Mouse (Mus musculus) cerebellum, adult 2 months (tissue): ENCODE measurements around the gene Dok7. TPM values are rescaled to one million over a fixed set of nuclear protein-coding genes. Genes with fewer than 3 reads are reported as not detected.

ENCODE experiments used
- DNase-seq, 2 experiments: peaks; one replicate each; pipeline ENCODE4 v3.0.0; 2021
- H3K27ac ChIP-seq: fragments of 200-500 bp; 2 replicates; pipeline ENCODE4 v1.5.1; 2012; ENCODE audit warnings: low read length, control low read depth, inconsistent platforms; ENCODE audit not compliant: insufficient read depth
- H3K27me3 ChIP-seq: fragments of 200-500 bp; 2 replicates; pipeline ENCODE4 v1.6.1; 2012; ENCODE audit warnings: inconsistent platforms, mild to moderate bottlenecking, low read length, moderate library complexity; ENCODE audit not compliant: control insufficient read depth, insufficient read depth
- H3K4me1 ChIP-seq: fragments of 200-500 bp; 2 replicates; pipeline ENCODE4 v1.6.1; 2011; ENCODE audit warnings: low read length; ENCODE audit not compliant: control insufficient read depth, insufficient read depth
- H3K4me3 ChIP-seq: fragments of 200-500 bp; replicated peaks from 2 replicates; pipeline ENCODE3; 2011; ENCODE audit warnings: mild to moderate bottlenecking, low read depth, low read length, control low read depth; ENCODE audit not compliant: insufficient read depth
- CTCF ChIP-seq: fragments of 200-500 bp; IDR thresholded peaks from 2 replicates; pipeline ENCODE4 v1.5.1; 2011; ENCODE audit warnings: low read depth, mild to moderate bottlenecking, control low read depth, low read length, moderate library complexity, borderline replicate concordance; ENCODE audit not compliant: insufficient read depth
- POLR2A ChIP-seq: fragments of 200-500 bp; IDR thresholded peaks from 2 replicates; pipeline ENCODE4 v1.6.1; 2011; ENCODE audit warnings: low read length, control low read depth, borderline replicate concordance; ENCODE audit not compliant: insufficient read depth
- WGBS: fragments of 180-500 bp; shearing (Covaris S2); methylation state at CpG from one replicate; pipeline ENCODE4 v1.1.7; 2018; 5-methylcytosine and 5-hydroxymethylcytosine counted together
- polyA plus RNA-seq: library from polyadenylated mRNA; depleted of rRNA; stranded (reverse); fragments of >200 nt; gene quantifications from 2 replicates; pipeline ENCODE4 v1.2.3, GENCODE M21; 2012

The Dok7 gene
- polyA plus RNA-seq, 1 experiment: 19.0 TPM

GRCm38 (mm10) chr5:35024975-35025374 lies 31.6 kb upstream of the Dok7 start:
- H3K27ac ChIP-seq: no peak overlapping the region
- no peak overlapping the region for H3K4me3 ChIP-seq
- peak; percentile 27 to 43 for DNase-seq
- no peaks in the 10 kb centered on the region for H3K27me3 ChIP-seq
- TF ChIP-seq POLR2A (no peak), CTCF (peak; percentile 64)
- 28% methylated on average over 2 of the region's 2 CpGs for WGBS
- H3K4me1 ChIP-seq: no peaks in the 10 kb centered on the region

DNA sequence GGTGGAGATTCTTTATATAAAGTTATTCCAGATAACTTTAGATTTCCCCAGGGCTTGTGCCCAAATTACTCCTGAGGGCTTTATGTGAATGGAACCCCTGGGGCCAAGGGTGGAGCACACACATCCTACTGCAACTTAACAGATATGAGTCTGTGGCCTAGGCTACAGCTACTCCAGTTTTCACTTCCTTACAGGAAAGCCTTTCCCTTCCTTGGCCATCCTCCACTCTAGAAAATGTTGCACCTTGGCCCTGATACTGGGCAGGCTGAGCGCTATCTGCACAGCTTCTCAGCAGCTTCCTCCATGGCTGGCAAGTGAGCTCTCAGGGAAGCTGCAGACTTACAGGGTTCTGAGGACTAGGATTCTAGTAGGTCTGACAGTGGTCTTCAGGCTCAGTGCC lies 27.3 kb upstream of the Dok7 start:
- Histone ChIP-seq H3K27ac (no peak overlapping the region), H3K4me3 (no peak overlapping the region), H3K4me1 (no peaks in the 10 kb centered on the region), H3K27me3 (no peaks in the 10 kb centered on the region)
- TF ChIP-seq CTCF (no peak), POLR2A (no peak)
- no peak for DNase-seq
- WGBS: 98% methylated on average over 1 of the region's 1 CpGs

DNA sequence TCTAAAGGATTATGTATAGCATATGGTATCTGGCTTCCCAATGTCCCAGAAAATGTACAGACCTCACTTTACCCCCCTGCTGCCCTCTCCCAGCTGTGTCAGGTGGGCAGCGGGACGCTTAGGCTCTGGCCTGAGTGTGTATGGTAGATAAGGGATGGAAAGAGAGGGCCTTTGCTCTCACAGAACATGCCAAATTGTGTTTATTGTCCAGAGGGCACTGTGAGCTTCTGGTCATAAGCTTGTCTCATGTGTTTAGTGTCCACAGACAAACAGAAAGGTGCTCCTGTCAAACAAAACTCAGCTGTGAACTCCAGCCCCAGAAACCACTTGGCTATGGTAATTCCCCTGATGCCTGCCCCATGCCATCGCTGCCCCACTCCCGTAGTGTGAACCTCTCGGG lies 26.8 kb upstream of the Dok7 start:
- H3K27ac ChIP-seq: no peak overlapping the region
- WGBS: 86% methylated on average over 5 of the region's 5 CpGs
- no peaks in the 10 kb centered on the region for H3K4me1 ChIP-seq
- DNase-seq: no peak
- H3K4me3 ChIP-seq: no peak overlapping the region
- TF ChIP-seq POLR2A (no peak), CTCF (no peak)
- no peaks in the 10 kb centered on the region for H3K27me3 ChIP-seq

GRCm38 (mm10) chr5:35033068-35033467 lies 23.5 kb upstream of the Dok7 start:
- no peak overlapping the region for H3K27ac ChIP-seq
- H3K4me1 ChIP-seq: no peaks in the 10 kb centered on the region
- no peak overlapping the region for H3K4me3 ChIP-seq
- no peak for DNase-seq
- WGBS: 62% methylated on average over 5 of the region's 5 CpGs
- TF ChIP-seq POLR2A: no peak
- 0 out of 2 replicates have a peak, but pooled peaks have one; percentile 8 for TF ChIP-seq CTCF
- H3K27me3 ChIP-seq: no peaks in the 10 kb centered on the region

- 48% methylated on average over 1 of the region's 1 CpGs for WGBS
- H3K27me3 ChIP-seq: no peaks in the 10 kb centered on the region
- H3K27ac ChIP-seq: no peak overlapping the region
- DNase-seq: no peak
- TF ChIP-seq CTCF (no peak), POLR2A (no peak)
- no peaks in the 10 kb centered on the region for H3K4me1 ChIP-seq
- no peak overlapping the region for H3K4me3 ChIP-seq
These were observed 22.9 kb upstream of the Dok7 start for GRCm38 (mm10) chr5:35033619-35034018.

DNA sequence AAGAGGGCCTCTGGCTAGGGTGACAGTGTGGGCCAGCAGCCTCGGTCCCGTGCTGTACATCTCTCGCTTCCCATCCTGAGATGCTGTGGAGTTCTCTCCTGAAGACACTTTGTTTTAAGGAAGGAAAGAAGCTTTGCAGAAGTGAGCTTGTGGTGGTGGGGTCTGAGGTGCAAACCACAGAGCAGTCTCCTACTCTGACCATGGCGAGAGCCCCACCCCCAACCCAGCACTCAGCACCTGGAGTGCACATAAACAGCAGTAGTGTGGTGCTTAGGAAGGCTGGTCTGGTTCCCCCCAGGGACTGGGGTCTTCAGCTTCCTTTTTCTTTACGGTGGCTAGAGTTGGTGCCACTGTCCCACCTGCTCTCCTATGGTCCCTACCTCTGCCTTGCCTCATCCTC lies 21.4 kb upstream of the Dok7 start:
- H3K27me3 ChIP-seq: no peaks in the 10 kb centered on the region
- no peak for TF ChIP-seq CTCF
- TF ChIP-seq POLR2A: no peak
- no peaks in the 10 kb centered on the region for H3K4me1 ChIP-seq
- DNase-seq: no peak
- no peak overlapping the region for H3K4me3 ChIP-seq
- no peak overlapping the region for H3K27ac ChIP-seq
- WGBS: 87% methylated on average over 5 of the region's 5 CpGs

- no peaks in the 10 kb centered on the region for H3K4me1 ChIP-seq
- DNase-seq: no peak
- TF ChIP-seq POLR2A (no peak), CTCF (no peak)
- no peak overlapping the region for H3K27ac ChIP-seq
- no peak overlapping the region for H3K4me3 ChIP-seq
- no peaks in the 10 kb centered on the region for H3K27me3 ChIP-seq
- WGBS: 86% methylated on average over 4 of the region's 4 CpGs
These were observed 20.8 kb upstream of the Dok7 start for GRCm38 (mm10) chr5:35035795-35036194.

GRCm38 (mm10) chr5:35037438-35037837 lies 19.1 kb upstream of the Dok7 start:
- no peak overlapping the region for H3K27ac ChIP-seq
- no peak for TF ChIP-seq POLR2A
- TF ChIP-seq CTCF: no peak
- H3K4me3 ChIP-seq: no peak overlapping the region
- H3K27me3 ChIP-seq: no peaks in the 10 kb centered on the region
- H3K4me1 ChIP-seq: no peaks in the 10 kb centered on the region
- DNase-seq: no peak
